Mouse (Mus musculus): ENCODE measurements around the gene Adcy3.

GRCm38 (mm10) chr12:4132941-4133846 is at the start of gene Adcy3:
- TF ChIP-seq POLR2A (IDR thresholded peaks at IDR 0.05; ENCODE audit: extremely low read depth, insufficient read depth, low read length) (peak; percentile 56; the same call in 1 of the 2 replicates), CTCF (IDR thresholded peaks at IDR 0.05; ENCODE audit: extremely low read depth, insufficient read depth, low read length) (no peak)
